In genomic region chr5:90586511-90586910, GRCm38 (mm10) we compare ENCODE assay signal across 38 mouse cellular contexts. TPM values are rescaled to one million over a fixed set of nuclear protein-coding genes. Genes with fewer than 3 reads are reported as not detected.
DNase-seq lines count a peak whose midpoint lies in the region; ATAC-seq and TF ChIP-seq lines count a peak whose summit lies in the region.
"Had no signal": no experiment of that assay in that cellular context is flagged by ENCODE, and none has a peak within 500 bp of the region (broad histone marks: within the 10 kb centered on the region; RNA-seq: fewer than 3 reads in every experiment).

No protein-coding gene starts in this region.

- no peak overlapping the region for H3K27ac ChIP-seq in forebrain, embryonic 11.5 days (ENCODE audit: low read depth, low read length)
- no peak overlapping the region for H3K27ac ChIP-seq in forebrain, postnatal 0 days (ENCODE audit: low read depth, low read length)
- no peak overlapping the region for H3K27ac ChIP-seq in hindbrain, embryonic 16.5 days (ENCODE audit: low read depth, low read length)
- H3K27ac ChIP-seq: embryonic facial prominence, embryonic 13.5 days; forebrain, embryonic 12.5 days; heart, embryonic 13.5 days; hindbrain, embryonic 10.5 days; liver, embryonic 15.5 days; neural tube, embryonic 12.5 days had no signal

- DNase-seq in forebrain, embryonic 11.5 days (ENCODE audit: low spot score) = no peak
- no peak for DNase-seq in forebrain, postnatal 0 days
- DNase-seq in 3134 (ENCODE audit: extremely low read depth, insufficient read length, low spot score) = peak; percentile 8
- DNase-seq in brain, embryonic 14.5 days (ENCODE audit: low read depth) = peak; percentile 46
- DNase-seq in right cerebral cortex, postnatal 14 days = no peak
- DNase-seq: adrenal gland, adult 8-10 months; cerebellum, adult 11 months; cerebellum, adult 9-10 months; cerebellum, postnatal 36 days; embryo, embryonic 11 days; heart, postnatal 10 days; kidney, adult 9 months; kidney, postnatal 10 days; layer of hippocampus, adult 9-11 months; liver; lung, embryonic 14.5 days; lung, postnatal 14 days; right cerebral cortex, adult 18-20 months; right cerebral cortex, postnatal 4 days had no signal

- H3K4me2 ChIP-seq in forebrain, embryonic 11.5 days (ENCODE audit: low read depth, low read length, severe bottlenecking) = no peak overlapping the region
- no peak overlapping the region for H3K4me2 ChIP-seq in forebrain, postnatal 0 days (ENCODE audit: low read depth)
- no peak overlapping the region for H3K4me2 ChIP-seq in hindbrain, embryonic 16.5 days (ENCODE audit: low read length)
- H3K4me2 ChIP-seq: embryonic facial prominence, embryonic 13.5 days; forebrain, embryonic 12.5 days; heart, embryonic 13.5 days; liver, embryonic 15.5 days; lung, embryonic 14.5 days; midbrain, embryonic 11.5 days; neural tube, embryonic 12.5 days had no signal

- ATAC-seq in forebrain, embryonic 11.5 days (replicated peaks; ENCODE audit: low FRiP score) = 0 out of 2 replicates have a peak, but pooled peaks have one; percentile 16
- ATAC-seq in forebrain, postnatal 0 days = no peak
- ATAC-seq in megakaryocyte progenitor cell, adult 5-6 weeks (replicated peaks; ENCODE audit: poor library complexity) = peak; percentile 64
- ATAC-seq in hindbrain, embryonic 16.5 days = no peak
- ATAC-seq: activated CD4-positive, CD25-positive, alpha-beta regulatory T cell, adult 4 months; intestine, postnatal 0 days had no signal

- H3K4me1 ChIP-seq in forebrain, embryonic 11.5 days (replicated peaks; ENCODE audit: control insufficient read depth, insufficient read depth, low read length) = no peaks in the 10 kb centered on the region
- H3K4me1 ChIP-seq in forebrain, postnatal 0 days (ENCODE audit: insufficient read depth) = no peaks in the 10 kb centered on the region
- H3K4me1 ChIP-seq in hindbrain, embryonic 16.5 days (ENCODE audit: control insufficient read depth, insufficient read depth, low read depth, low read length) = no peaks in the 10 kb centered on the region
- H3K4me1 ChIP-seq: embryonic facial prominence, embryonic 13.5 days; forebrain, embryonic 12.5 days; heart, embryonic 13.5 days; hindbrain, embryonic 10.5 days; neural tube, embryonic 12.5 days had no signal

- no peak for TF ChIP-seq CTCF in forebrain, postnatal 0 days (IDR thresholded peaks at IDR 0.05; ENCODE audit: low read depth)
- TF ChIP-seq CTCF in brain, embryonic 14.5 days (IDR thresholded peaks at IDR 0.05; ENCODE audit: borderline replicate concordance, extremely low read depth, insufficient read depth, insufficient read length) = no peak

- H3K9me3 ChIP-seq in forebrain, embryonic 11.5 days (ENCODE audit: control insufficient read depth, low read length) = no peaks in the 10 kb centered on the region
- no peaks in the 10 kb centered on the region for H3K9me3 ChIP-seq in forebrain, postnatal 0 days (ENCODE audit: low read length)
- no peaks in the 10 kb centered on the region for H3K9me3 ChIP-seq in hindbrain, embryonic 16.5 days (ENCODE audit: control insufficient read depth, low read length)
- H3K9me3 ChIP-seq: embryonic facial prominence, embryonic 13.5 days; forebrain, embryonic 12.5 days; heart, embryonic 13.5 days; hindbrain, embryonic 10.5 days; liver, embryonic 15.5 days; neural tube, embryonic 12.5 days had no signal

- no peaks in the 10 kb centered on the region for H3K36me3 ChIP-seq in forebrain, embryonic 11.5 days (ENCODE audit: control insufficient read depth, insufficient read depth, low read length)
- H3K36me3 ChIP-seq in forebrain, postnatal 0 days (ENCODE audit: insufficient read depth) = no peaks in the 10 kb centered on the region
- H3K36me3 ChIP-seq in hindbrain, embryonic 16.5 days (ENCODE audit: control insufficient read depth, insufficient read depth, low read length) = no peaks in the 10 kb centered on the region
- H3K36me3 ChIP-seq: embryonic facial prominence, embryonic 13.5 days; forebrain, embryonic 12.5 days; heart, embryonic 13.5 days; hindbrain, embryonic 10.5 days; liver, embryonic 15.5 days; neural tube, embryonic 12.5 days had no signal

- WGBS in forebrain, embryonic 11.5 days = 72% methylated on average over 5 of the region's 5 CpGs
- WGBS in forebrain, postnatal 0 days = 83% methylated on average over 5 of the region's 5 CpGs
- WGBS in hindbrain, embryonic 16.5 days = 73% methylated on average over 5 of the region's 5 CpGs

- H3K9ac ChIP-seq in forebrain, embryonic 11.5 days (ENCODE audit: low read length) = no peak overlapping the region
- no peak overlapping the region for H3K9ac ChIP-seq in forebrain, postnatal 0 days
- no peak overlapping the region for H3K9ac ChIP-seq in hindbrain, embryonic 16.5 days (ENCODE audit: low read depth, low read length)
- H3K9ac ChIP-seq: embryonic facial prominence, embryonic 13.5 days; forebrain, embryonic 12.5 days; heart, embryonic 13.5 days; liver, embryonic 15.5 days; lung, embryonic 14.5 days; neural tube, embryonic 12.5 days had no signal

- H3K4me3 ChIP-seq in forebrain, embryonic 11.5 days (ENCODE audit: low read depth, low read length) = no peak overlapping the region
- no peak overlapping the region for H3K4me3 ChIP-seq in forebrain, postnatal 0 days (ENCODE audit: low read depth, low read length)
- H3K4me3 ChIP-seq in hindbrain, embryonic 16.5 days (ENCODE audit: low read length) = no peak overlapping the region
- H3K4me3 ChIP-seq: embryonic facial prominence, embryonic 13.5 days; forebrain, embryonic 12.5 days; heart, embryonic 13.5 days; hindbrain, embryonic 10.5 days; liver, embryonic 15.5 days; myocyte; neural tube, embryonic 12.5 days had no signal

- no peaks in the 10 kb centered on the region for H3K27me3 ChIP-seq in forebrain, embryonic 11.5 days (ENCODE audit: control insufficient read depth, insufficient read depth, low read length)
- no peaks in the 10 kb centered on the region for H3K27me3 ChIP-seq in forebrain, postnatal 0 days (ENCODE audit: insufficient read depth, low read length)
- H3K27me3 ChIP-seq in hindbrain, embryonic 16.5 days (replicated peaks; ENCODE audit: control insufficient read depth, insufficient read depth, low read length) = no peaks in the 10 kb centered on the region
- H3K27me3 ChIP-seq: embryonic facial prominence, embryonic 13.5 days; forebrain, embryonic 12.5 days; heart, embryonic 13.5 days; liver, embryonic 15.5 days; neural tube, embryonic 12.5 days had no signal

- no peak for TF ChIP-seq POLR2A in brain, embryonic 14.5 days (IDR thresholded peaks at IDR 0.05; ENCODE audit: borderline replicate concordance, extremely low read depth, insufficient read depth, insufficient read length, poor library complexity, severe bottlenecking)

RNA-seq across cellular contexts. Expression of gene 5830473C10Rik, which starts 25.6 kb away (rescaled TPM):
- not detected in 2 replicates for polyA plus RNA-seq in forebrain, embryonic 11.5 days (2014; fragmentation: Nextera tagmentation; extraction: Ambion mirVana)
- total RNA-seq in forebrain, postnatal 0 days (2014; rRNA removed) = 0.10 and 0.69 TPM in 2 replicates
- polyA plus RNA-seq in forebrain, postnatal 0 days (2015; fragmentation: Nextera tagmentation; extraction: Ambion mirVana) = 0.28 and 0.29 TPM in 2 replicates
- 0.03 and 0.04 TPM in 2 replicates for polyA plus RNA-seq in brain, embryonic 14.5 days (2012; rRNA removed)
- total RNA-seq in megakaryocyte progenitor cell, adult 5-6 weeks (2015) = not detected in 2 replicates
- not detected in 2 replicates for total RNA-seq in megakaryocyte progenitor cell, adult 5-6 weeks (2017)
- 0.06 and 0.12 TPM in 2 replicates for polyA plus RNA-seq in hindbrain, embryonic 16.5 days (2015; fragmentation: Nextera tagmentation; extraction: Ambion mirVana)
- total RNA-seq: adrenal gland, adult 8-10 months; gastrocnemius, adult 8-10 months; heart, adult 8-10 months; heart, postnatal 10 days; midbrain, postnatal 0 days had no signal
- polyA plus RNA-seq: activated CD4-positive, CD25-positive, alpha-beta regulatory T cell, adult 4 months; embryonic facial prominence, embryonic 13.5 days; forebrain, embryonic 12.5 days; heart, embryonic 13.5 days; limb, embryonic 11.5 days; midbrain, embryonic 11.5 days; myocyte; neural tube, embryonic 12.5 days; spleen, adult 2 months; urinary bladder, adult 2 months had no signal

RNA-seq across cellular contexts. Expression of gene Rassf6, which starts 53.9 kb away (rescaled TPM):
- 0.51 and 0.52 TPM in 2 replicates for polyA plus RNA-seq in forebrain, embryonic 11.5 days (2014; fragmentation: Nextera tagmentation; extraction: Ambion mirVana)
- 0.76 and 1.5 TPM in 2 replicates for total RNA-seq in forebrain, postnatal 0 days (2014; rRNA removed)
- polyA plus RNA-seq in forebrain, postnatal 0 days (2015; fragmentation: Nextera tagmentation; extraction: Ambion mirVana) = 0.68 and 1.2 TPM in 2 replicates
- polyA plus RNA-seq in brain, embryonic 14.5 days (2012; rRNA removed) = 0.79 and 1.1 TPM in 2 replicates
- total RNA-seq in megakaryocyte progenitor cell, adult 5-6 weeks (2015) = 0.52 TPM in 1 of 2 replicates, not detected in the other
- not detected in 2 replicates for total RNA-seq in megakaryocyte progenitor cell, adult 5-6 weeks (2017)
- 3.3 and 4.1 TPM in 2 replicates for polyA plus RNA-seq in hindbrain, embryonic 16.5 days (2015; fragmentation: Nextera tagmentation; extraction: Ambion mirVana)
- total RNA-seq: gastrocnemius, adult 8-10 months; gastrocnemius, postnatal 4 days; heart, adult 8-10 months had no signal
- polyA plus RNA-seq: myocyte had no signal

Comparison
In these comparisons a context has a peak if more than half of its experiments do, and no peak if none do; other contexts are left out.
1. ATAC-seq: peak in forebrain, embryonic 11.5 days (single experiment) and megakaryocyte progenitor cell, adult 5-6 weeks (single experiment); none in forebrain, postnatal 0 days (single experiment) and hindbrain, embryonic 16.5 days (single experiment).
2. DNase-seq: peak in 3134 (single experiment) and brain, embryonic 14.5 days (single experiment); none in forebrain, embryonic 11.5 days (single experiment), forebrain, postnatal 0 days (single experiment) and right cerebral cortex, postnatal 14 days (single experiment).